Mouse (Mus musculus): ENCODE measurements around the gene Dnajc19. TPM values are rescaled to one million over a fixed set of nuclear protein-coding genes. Genes with fewer than 3 reads are reported as not detected.

Gene Dnajc19
- total and polyA plus RNA-seq, 3 experiments: 82.8 to 118 (median 116) TPM

DNA sequence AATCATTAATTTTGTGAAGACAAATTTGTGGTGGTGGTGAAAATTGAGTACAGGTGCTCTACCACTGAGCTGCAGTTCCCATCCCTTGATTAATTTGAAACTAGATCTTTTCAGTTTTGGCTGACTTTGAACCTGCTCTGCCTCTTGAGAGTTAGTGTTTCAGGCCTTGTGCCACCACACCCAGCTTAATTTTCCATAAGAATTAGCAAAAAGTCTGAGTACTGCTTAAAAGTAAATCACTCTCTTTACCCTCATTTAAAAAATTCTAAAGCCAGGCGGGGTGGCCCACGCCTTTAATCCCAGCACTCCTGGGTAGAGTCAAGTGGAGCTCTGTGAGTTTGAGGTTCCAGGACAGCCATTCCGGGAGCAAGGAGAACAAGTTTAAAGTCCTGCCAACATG, 45.4 kb downstream of the Dnajc19 start:
- Histone ChIP-seq H3K4me1 (ENCODE audit: control insufficient read depth in 1 of 2, insufficient read depth in 2 of 2) (peaks cover 0 to 56% of the 10 kb centered on the region in 2 experiments; a peak in 2 of 4 replicates), H3K36me3 (replicated peaks in 1 of 2; ENCODE audit: control insufficient read depth in 1 of 2, insufficient read depth in 1 of 2, low read length in 1 of 2) (peaks cover 0 to 18% of the 10 kb centered on the region in 2 experiments), H3K4me3 (replicated peaks in 1 of 3; ENCODE audit: low read depth in 2 of 3, low read length in 2 of 3, poor library complexity in 1 of 3) (no peak overlapping the region), H3K79me2 (replicated peaks; ENCODE audit: control insufficient read depth, extremely low read depth, insufficient read depth, poor library complexity, severe bottlenecking) (peaks cover 73% of the 10 kb centered on the region), H3K9me3 (replicated peaks; ENCODE audit: low read length) (no peaks in the 10 kb centered on the region), H3K9ac (ENCODE audit: insufficient read depth, low read depth) (no peak overlapping the region), H3K4me2 (ENCODE audit: insufficient read depth, low read depth, poor library complexity, severe bottlenecking) (no peak overlapping the region), H3K27ac (ENCODE audit: insufficient read depth, low read depth) (no peak overlapping the region), H3K27me3 (replicated peaks) (no peaks in the 10 kb centered on the region)
- DNase-seq (ENCODE audit: extremely low read depth): no peak
- in situ Hi-C loops (cut with MboI; ENCODE audit: low pct_ligation_motif_present, low pct_unique_long_range_greater_than_20kb, low sequenced_read_pairs): no loop called here
- dilution Hi-C loops (cut with MboI; ENCODE audit: extremely low pct_ligation_motif_present, extremely low pct_unique_long_range_greater_than_20kb, low sequenced_read_pairs): no loop called here
- TF ChIP-seq ELF1 (IDR thresholded peaks at IDR 0.05; ENCODE audit: low read depth, low read length): no peak
- TF ChIP-seq POLR2AphosphoS2 (IDR thresholded peaks at IDR 0.05; ENCODE audit: low read depth, low read length): no peak
- TF ChIP-seq E2F4 (IDR thresholded peaks at IDR 0.05; ENCODE audit: insufficient replicate concordance, low read depth, low read length): no peak
- no peak for TF ChIP-seq ETS1 (conservative IDR thresholded peaks at IDR 0.05; ENCODE audit: low read depth, low read length)

DNA sequence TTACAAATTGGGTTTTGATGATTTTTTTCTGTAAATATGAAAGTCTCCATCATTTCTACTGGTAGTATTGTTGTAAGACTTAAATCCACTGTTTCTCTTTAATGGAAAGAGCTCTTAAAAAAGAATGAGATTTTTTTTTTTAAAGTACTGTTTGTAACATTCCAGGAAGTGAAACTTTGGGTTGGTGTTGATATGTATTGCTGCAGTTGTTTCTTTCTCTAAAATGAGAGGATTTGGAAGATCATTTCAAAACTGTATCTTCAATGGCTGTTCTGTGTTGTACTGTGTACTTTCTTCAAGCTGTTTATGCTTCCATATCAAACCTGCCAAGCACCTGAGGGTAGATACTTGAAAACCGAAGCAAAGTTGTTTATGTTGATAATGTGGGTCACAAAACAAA, 46.3 kb downstream of the Dnajc19 start:
- in situ Hi-C loops (cut with MboI; ENCODE audit: low pct_ligation_motif_present, low pct_unique_long_range_greater_than_20kb, low sequenced_read_pairs): no loop called here
- H3K36me3 ChIP-seq (replicated peaks in 1 of 2; ENCODE audit: control insufficient read depth in 1 of 2, insufficient read depth in 1 of 2, low read length in 1 of 2): peaks cover 0 to 15% of the 10 kb centered on the region in 2 experiments
- H3K27me3 ChIP-seq (replicated peaks): no peaks in the 10 kb centered on the region
- H3K4me1 ChIP-seq (ENCODE audit: control insufficient read depth in 1 of 2, insufficient read depth in 2 of 2): peaks cover 0 to 56% of the 10 kb centered on the region in 2 experiments; a peak in 2 of 4 replicates
- peaks cover 71% of the 10 kb centered on the region for H3K79me2 ChIP-seq (replicated peaks; ENCODE audit: control insufficient read depth, extremely low read depth, insufficient read depth, poor library complexity, severe bottlenecking)
- 0 out of 2 replicates have a peak overlapping the region, but pooled peaks have one; percentile 39 for H3K9ac ChIP-seq (ENCODE audit: insufficient read depth, low read depth)
- dilution Hi-C loops (cut with MboI; ENCODE audit: extremely low pct_ligation_motif_present, extremely low pct_unique_long_range_greater_than_20kb, low sequenced_read_pairs): no loop called here
- H3K9me3 ChIP-seq (replicated peaks; ENCODE audit: low read length): no peaks in the 10 kb centered on the region
- H3K4me3 ChIP-seq (replicated peaks in 1 of 3; ENCODE audit: low read depth in 2 of 3, low read length in 2 of 3, poor library complexity in 1 of 3): no peak overlapping the region
- peak overlapping the region; percentile 83; the same call in 1 of the 2 replicates for H3K4me2 ChIP-seq (ENCODE audit: insufficient read depth, low read depth, poor library complexity, severe bottlenecking)
- no peak for TF ChIP-seq GABPA (IDR thresholded peaks at IDR 0.05; ENCODE audit: insufficient replicate concordance, low read depth, low read length)
- peak; percentile 66 for TF ChIP-seq EP300 (IDR thresholded peaks at IDR 0.05; ENCODE audit: low read length)
- no peak for TF ChIP-seq USF1 (IDR thresholded peaks at IDR 0.05; ENCODE audit: low read depth, low read length)
- TF ChIP-seq CHD1 (IDR thresholded peaks at IDR 0.05; ENCODE audit: low read depth, low read length): no peak
- no peak for TF ChIP-seq E2F4 (IDR thresholded peaks at IDR 0.05; ENCODE audit: insufficient replicate concordance, low read depth, low read length)
- no peak for TF ChIP-seq MYC (IDR thresholded peaks at IDR 0.05; ENCODE audit: low read depth, low read length)
- 0 out of 2 replicates have a peak, but pooled peaks have one; percentile 24 for TF ChIP-seq ELF1 (IDR thresholded peaks at IDR 0.05; ENCODE audit: low read depth, low read length)
- no peak for TF ChIP-seq MAX (IDR thresholded peaks at IDR 0.05; ENCODE audit: low read length)
- TF ChIP-seq IRF4 (IDR thresholded peaks at IDR 0.05; ENCODE audit: low read depth, low read length): peak; percentile 61
- TF ChIP-seq NELFE (IDR thresholded peaks at IDR 0.05; ENCODE audit: low read depth, low read length): no peak
- TF ChIP-seq SMC3 (IDR thresholded peaks at IDR 0.05; ENCODE audit: low read depth, low read length): no peak
- TF ChIP-seq MXI1 (IDR thresholded peaks at IDR 0.05; ENCODE audit: low read depth, low read length): no peak
- TF ChIP-seq ZNF384 (IDR thresholded peaks at IDR 0.05; ENCODE audit: low read depth, low read length): peak; percentile 71
- 0 out of 2 replicates have a peak, but pooled peaks have one; percentile 17 for TF ChIP-seq MEF2A (IDR thresholded peaks at IDR 0.05; ENCODE audit: borderline replicate concordance, low read depth, low read length)
- TF ChIP-seq ZMIZ1 (IDR thresholded peaks at IDR 0.05; ENCODE audit: low read depth, low read length): no peak
- no peak for DNase-seq (ENCODE audit: extremely low read depth)
- no peak overlapping the region for H3K27ac ChIP-seq (ENCODE audit: insufficient read depth, low read depth)
